8 mouse cellular contexts compared by ENCODE assay signal in genomic region chr1:91493938-91494337, GRCm38 (mm10). TPM values are rescaled to one million over a fixed set of nuclear protein-coding genes. Genes with fewer than 3 reads are reported as not detected.
DNase-seq lines count a peak whose midpoint lies in the region; ATAC-seq and TF ChIP-seq lines count a peak whose summit lies in the region.

No protein-coding gene starts in this region.

- no peak for TF ChIP-seq CTCF in cerebellum, adult 2 months (IDR thresholded peaks at IDR 0.05; ENCODE audit: borderline replicate concordance, insufficient read depth, low read depth, low read length)
- no peak for TF ChIP-seq CTCF in CH12.LX (conservative IDR thresholded peaks at IDR 0.05 in 1 of 2, IDR thresholded peaks at IDR 0.05 in 1 of 2; ENCODE audit: low read depth in 2 of 2, low read length in 2 of 2)

- H3K9ac ChIP-seq in CH12.LX (ENCODE audit: insufficient read depth, low read depth): peak overlapping the region; percentile 14; the same call in 1 of the 2 replicates
- peak overlapping the region; percentile 9; the same call in 1 of the 2 replicates for H3K9ac ChIP-seq in forebrain, embryonic 11.5 days (ENCODE audit: low read length)
- no peak overlapping the region for H3K9ac ChIP-seq in liver, embryonic 12.5 days

- TF ChIP-seq RAD21 in CH12.LX (IDR thresholded peaks at IDR 0.05; ENCODE audit: low read depth, low read length): no peak

- in situ Hi-C loops in CH12.LX (cut with MboI; ENCODE audit: low pct_ligation_motif_present, low pct_unique_long_range_greater_than_20kb, low sequenced_read_pairs): loop anchor here (5.0 kb wide), 1 partner anchor 67 kb away; no protein-coding TSS in a partner anchor

- H3K27ac ChIP-seq in cerebellum, adult 2 months (ENCODE audit: insufficient read depth, low read length): no peak overlapping the region
- no peak overlapping the region for H3K27ac ChIP-seq in CH12.LX (ENCODE audit: insufficient read depth, low read depth)
- no peak overlapping the region for H3K27ac ChIP-seq in forebrain, embryonic 11.5 days (ENCODE audit: low read depth, low read length)
- no peak overlapping the region for H3K27ac ChIP-seq in liver, embryonic 12.5 days

- peak overlapping the region; percentile 3 for H3K4me3 ChIP-seq in cerebellum, adult 2 months (replicated peaks; ENCODE audit: insufficient read depth, low read depth, low read length)
- peak overlapping the region; percentile 28 to 85 (median 28) for H3K4me3 ChIP-seq in CH12.LX (replicated peaks in 1 of 3; ENCODE audit: low read depth in 2 of 3, low read length in 2 of 3, poor library complexity in 1 of 3)
- H3K4me3 ChIP-seq in forebrain, embryonic 11.5 days (ENCODE audit: low read depth, low read length): peak overlapping the region; percentile 92
- peak overlapping the region; percentile 85 for H3K4me3 ChIP-seq in liver, embryonic 12.5 days

- no peaks in the 10 kb centered on the region for H3K27me3 ChIP-seq in cerebellum, adult 2 months (ENCODE audit: control insufficient read depth, insufficient read depth, low read length)
- H3K27me3 ChIP-seq in CH12.LX (replicated peaks): peaks cover 14% of the 10 kb centered on the region
- no peaks in the 10 kb centered on the region; the same call in 1 of the 2 replicates for H3K27me3 ChIP-seq in forebrain, embryonic 11.5 days (ENCODE audit: control insufficient read depth, insufficient read depth, low read length)
- peaks cover 18% of the 10 kb centered on the region for H3K27me3 ChIP-seq in liver, embryonic 12.5 days (replicated peaks)

- peak in 1 of 2 experiments; percentile 30 for DNase-seq in cerebellum, adult 2 months
- no peak for DNase-seq in cerebellum, adult 8-10 months
- no peak for DNase-seq in CH12.LX (ENCODE audit: extremely low read depth)
- DNase-seq in forebrain, embryonic 11.5 days (ENCODE audit: low spot score): no peak
- DNase-seq in urinary bladder, postnatal 36 days (ENCODE audit: low spot score in 2 of 2): no peak
- DNase-seq in adrenal gland, adult (ENCODE audit: inconsistent age in 2 of 2, low spot score in 1 of 2): no peak
- DNase-seq in layer of hippocampus, adult 9-10 months (ENCODE audit: low spot score): no peak

- H3K9me3 ChIP-seq in CH12.LX (replicated peaks; ENCODE audit: low read length): no peaks in the 10 kb centered on the region
- H3K9me3 ChIP-seq in forebrain, embryonic 11.5 days (ENCODE audit: control insufficient read depth, low read length): no peaks in the 10 kb centered on the region
- no peaks in the 10 kb centered on the region for H3K9me3 ChIP-seq in liver, embryonic 12.5 days (replicated peaks)

- TF ChIP-seq EP300 in CH12.LX (IDR thresholded peaks at IDR 0.05; ENCODE audit: low read length): no peak

- dilution Hi-C loops in CH12.LX (cut with MboI; ENCODE audit: extremely low pct_ligation_motif_present, extremely low pct_unique_long_range_greater_than_20kb, low sequenced_read_pairs): no loop called here

- WGBS in cerebellum, adult 2 months: 29% methylated on average over 3 of the region's 3 CpGs
- 60% methylated on average over 3 of the region's 3 CpGs for WGBS in forebrain, embryonic 11.5 days
- WGBS in liver, embryonic 12.5 days (ENCODE audit: insufficient replicate concordance): 26% methylated on average over 3 of the region's 3 CpGs

- ATAC-seq in forebrain, embryonic 11.5 days (replicated peaks; ENCODE audit: low FRiP score): peak; percentile 17; the same call in 1 of the 2 replicates
- ATAC-seq in liver, embryonic 12.5 days: no peak

- H3K36me3 ChIP-seq in CH12.LX (replicated peaks in 1 of 2; ENCODE audit: control insufficient read depth in 1 of 2, insufficient read depth in 1 of 2, low read length in 1 of 2): peaks cover 0 to 14% of the 10 kb centered on the region in 2 experiments
- no peaks in the 10 kb centered on the region for H3K36me3 ChIP-seq in forebrain, embryonic 11.5 days (ENCODE audit: control insufficient read depth, insufficient read depth, low read length)
- no peaks in the 10 kb centered on the region for H3K36me3 ChIP-seq in liver, embryonic 12.5 days

- no peaks in the 10 kb centered on the region for H3K79me2 ChIP-seq in CH12.LX (replicated peaks; ENCODE audit: control insufficient read depth, extremely low read depth, insufficient read depth, poor library complexity, severe bottlenecking)

- peak overlapping the region; percentile 69 for H3K4me2 ChIP-seq in CH12.LX (ENCODE audit: insufficient read depth, low read depth, poor library complexity, severe bottlenecking)
- peak overlapping the region; percentile 88; the same call in 1 of the 2 replicates for H3K4me2 ChIP-seq in forebrain, embryonic 11.5 days (ENCODE audit: low read depth, low read length, severe bottlenecking)
- peak overlapping the region; percentile 92 for H3K4me2 ChIP-seq in liver, embryonic 12.5 days

- TF ChIP-seq POLR2A in cerebellum, adult 2 months (IDR thresholded peaks at IDR 0.05; ENCODE audit: borderline replicate concordance, insufficient read depth, low read length): no peak
- no peak for TF ChIP-seq POLR2A in CH12.LX (IDR thresholded peaks at IDR 0.05; ENCODE audit: low read depth, low read length)

- peaks cover 13% of the 10 kb centered on the region for H3K4me1 ChIP-seq in cerebellum, adult 2 months (ENCODE audit: control insufficient read depth, insufficient read depth, low read length)
- peaks cover 6 to 21% of the 10 kb centered on the region in 2 experiments for H3K4me1 ChIP-seq in CH12.LX (ENCODE audit: control insufficient read depth in 1 of 2, insufficient read depth in 2 of 2)
- H3K4me1 ChIP-seq in forebrain, embryonic 11.5 days (replicated peaks; ENCODE audit: control insufficient read depth, insufficient read depth, low read length): peaks cover 10% of the 10 kb centered on the region; the same call in 1 of the 2 replicates
- peaks cover 19% of the 10 kb centered on the region for H3K4me1 ChIP-seq in liver, embryonic 12.5 days

TF ChIP-seq in CH12.LX, 34 proteins besides CTCF, POLR2A, EP300 and RAD21:
- TF ChIP-seq JUND (conservative IDR thresholded peaks at IDR 0.05; ENCODE audit: low read depth, low read length): no peak
- TF ChIP-seq MEF2A (IDR thresholded peaks at IDR 0.05; ENCODE audit: borderline replicate concordance, low read depth, low read length): no peak
- no peak for TF ChIP-seq HCFC1 (IDR thresholded peaks at IDR 0.05; ENCODE audit: low read depth, low read length)
- TF ChIP-seq GABPA (IDR thresholded peaks at IDR 0.05; ENCODE audit: insufficient replicate concordance, low read depth, low read length): no peak
- TF ChIP-seq E2F4 (IDR thresholded peaks at IDR 0.05; ENCODE audit: insufficient replicate concordance, low read depth, low read length): no peak
- no peak for TF ChIP-seq ZKSCAN1 (IDR thresholded peaks at IDR 0.05; ENCODE audit: borderline replicate concordance, low read depth, low read length)

RNA-seq across cellular contexts. Expression of gene Traf3ip1, which starts 0.5 kb away (rescaled TPM):
- 17.6 and 20.0 TPM in 2 replicates for polyA plus RNA-seq in cerebellum, adult 2 months (2012; rRNA removed)
- total RNA-seq in CH12.LX (2012; rRNA removed) (5.0 and 5.5 TPM in 2 replicates), CH12.LX (2014; rRNA removed) (5.1 and 5.9 TPM in 2 replicates)
- 7.5 and 10.0 TPM in 2 replicates for polyA plus RNA-seq in CH12.LX (2012; ENCODE audit: insufficient read length, low read depth)
- polyA plus RNA-seq in forebrain, embryonic 11.5 days (2014; fragmentation: Nextera tagmentation; extraction: Ambion mirVana): 9.1 and 10.3 TPM in 2 replicates
- 3.6 and 4.1 TPM in 2 replicates for polyA plus RNA-seq in liver, embryonic 12.5 days (2016; fragmentation: Nextera tagmentation; extraction: Ambion mirVana)

RNA-seq across cellular contexts. Expression of gene Per2, which starts 34.8 kb away (rescaled TPM):
- 15.4 and 18.1 TPM in 2 replicates for polyA plus RNA-seq in cerebellum, adult 2 months (2012; rRNA removed)
- 4.2 and 4.7 TPM in 2 replicates for total RNA-seq in CH12.LX (2012; rRNA removed)
- total RNA-seq in CH12.LX (2014; rRNA removed): 2.7 and 2.8 TPM in 2 replicates
- 5.2 and 5.8 TPM in 2 replicates for polyA plus RNA-seq in CH12.LX (2012; ENCODE audit: insufficient read length, low read depth)
- 2.7 and 3.6 TPM in 2 replicates for polyA plus RNA-seq in forebrain, embryonic 11.5 days (2014; fragmentation: Nextera tagmentation; extraction: Ambion mirVana)
- polyA plus RNA-seq in liver, embryonic 12.5 days (2016; fragmentation: Nextera tagmentation; extraction: Ambion mirVana): 2.9 and 3.1 TPM in 2 replicates

RNA-seq across cellular contexts. Expression of gene Asb1, which starts 46.4 kb away (rescaled TPM):
- polyA plus RNA-seq in cerebellum, adult 2 months (2012; rRNA removed): 17.2 and 20.1 TPM in 2 replicates
- total RNA-seq in CH12.LX (2012; rRNA removed) (9.5 and 10.8 TPM in 2 replicates), CH12.LX (2014; rRNA removed) (5.7 and 6.4 TPM in 2 replicates)
- 6.1 and 6.9 TPM in 2 replicates for polyA plus RNA-seq in CH12.LX (2012; ENCODE audit: insufficient read length, low read depth)
- polyA plus RNA-seq in forebrain, embryonic 11.5 days (2014; fragmentation: Nextera tagmentation; extraction: Ambion mirVana): 11.9 and 12.7 TPM in 2 replicates
- polyA plus RNA-seq in liver, embryonic 12.5 days (2016; fragmentation: Nextera tagmentation; extraction: Ambion mirVana): 20.2 and 20.9 TPM in 2 replicates

Comparison
In these comparisons a context has a peak if more than half of its experiments do, and no peak if none do; other contexts are left out.
1. H3K4me3 ChIP-seq: peak in every context shown above with its lines; median percentile 92 in forebrain, embryonic 11.5 days; 85 in liver, embryonic 12.5 days; 28 in CH12.LX; 3 in cerebellum, adult 2 months.